Mouse (Mus musculus): ENCODE results near the gene Tfam. TPM values are rescaled to one million over a fixed set of nuclear protein-coding genes. Genes with fewer than 3 reads are reported as not detected.

Gene Tfam
- total and polyA plus RNA-seq, 3 experiments = 45.8 to 113 (median 108) TPM

- Histone ChIP-seq H3K9me3 (replicated peaks; ENCODE audit: low read length) (no peaks in the 10 kb centered on the region), H3K4me1 (ENCODE audit: control insufficient read depth in 1 of 2, insufficient read depth in 2 of 2) (peaks cover 7 to 19% of the 10 kb centered on the region in 2 experiments; a peak in 3 of 4 replicates), H3K36me3 (replicated peaks in 1 of 2; ENCODE audit: control insufficient read depth in 1 of 2, insufficient read depth in 1 of 2, low read length in 1 of 2) (peaks cover 0 to 13% of the 10 kb centered on the region in 2 experiments), H3K27me3 (replicated peaks) (no peaks in the 10 kb centered on the region), H3K9ac (ENCODE audit: insufficient read depth, low read depth) (no peak overlapping the region), H3K4me3 (replicated peaks in 1 of 3; ENCODE audit: low read depth in 2 of 3, low read length in 2 of 3, poor library complexity in 1 of 3) (no peak overlapping the region), H3K79me2 (replicated peaks; ENCODE audit: control insufficient read depth, extremely low read depth, insufficient read depth, poor library complexity, severe bottlenecking) (no peaks in the 10 kb centered on the region), H3K27ac (ENCODE audit: insufficient read depth, low read depth) (no peak overlapping the region), H3K4me2 (ENCODE audit: insufficient read depth, low read depth, poor library complexity, severe bottlenecking) (no peak overlapping the region)
- in situ Hi-C loops (cut with MboI; ENCODE audit: low pct_ligation_motif_present, low pct_unique_long_range_greater_than_20kb, low sequenced_read_pairs) = no loop called here
- no peak for DNase-seq (ENCODE audit: extremely low read depth)
- dilution Hi-C loops (cut with MboI; ENCODE audit: extremely low pct_ligation_motif_present, extremely low pct_unique_long_range_greater_than_20kb, low sequenced_read_pairs) = no loop called here
- TF ChIP-seq BHLHE40 (IDR thresholded peaks at IDR 0.05; ENCODE audit: low read depth, low read length) (peak; percentile 28; the same call in 1 of the 2 replicates), ELF1 (IDR thresholded peaks at IDR 0.05; ENCODE audit: low read depth, low read length) (no peak)
Observed at GRCm38 (mm10) chr10:71252421-71252820, 14.3 kb upstream of the Tfam start.

- in situ Hi-C loops (cut with MboI; ENCODE audit: low pct_ligation_motif_present, low pct_unique_long_range_greater_than_20kb, low sequenced_read_pairs) (no loop called here), dilution Hi-C loops (cut with MboI; ENCODE audit: extremely low pct_ligation_motif_present, extremely low pct_unique_long_range_greater_than_20kb, low sequenced_read_pairs) (no loop called here)
- Histone ChIP-seq H3K4me2 (ENCODE audit: insufficient read depth, low read depth, poor library complexity, severe bottlenecking) (no peak overlapping the region), H3K27ac (ENCODE audit: insufficient read depth, low read depth) (no peak overlapping the region), H3K27me3 (replicated peaks) (no peaks in the 10 kb centered on the region), H3K36me3 (replicated peaks in 1 of 2; ENCODE audit: control insufficient read depth in 1 of 2, insufficient read depth in 1 of 2, low read length in 1 of 2) (peaks cover 0 to 13% of the 10 kb centered on the region in 2 experiments), H3K79me2 (replicated peaks; ENCODE audit: control insufficient read depth, extremely low read depth, insufficient read depth, poor library complexity, severe bottlenecking) (no peaks in the 10 kb centered on the region), H3K4me1 (ENCODE audit: control insufficient read depth in 1 of 2, insufficient read depth in 2 of 2) (peaks cover 7 to 23% of the 10 kb centered on the region in 2 experiments; a peak in 3 of 4 replicates), H3K4me3 (replicated peaks in 1 of 3; ENCODE audit: low read depth in 2 of 3, low read length in 2 of 3, poor library complexity in 1 of 3) (no peak overlapping the region), H3K9me3 (replicated peaks; ENCODE audit: low read length) (no peaks in the 10 kb centered on the region), H3K9ac (ENCODE audit: insufficient read depth, low read depth) (no peak overlapping the region)
- TF ChIP-seq E2F4 (IDR thresholded peaks at IDR 0.05; ENCODE audit: insufficient replicate concordance, low read depth, low read length) = no peak
- no peak for TF ChIP-seq HCFC1 (IDR thresholded peaks at IDR 0.05; ENCODE audit: low read depth, low read length)
- no peak for TF ChIP-seq PAX5 (IDR thresholded peaks at IDR 0.05; ENCODE audit: low read length)
- TF ChIP-seq ZKSCAN1 (IDR thresholded peaks at IDR 0.05; ENCODE audit: borderline replicate concordance, low read depth, low read length) = no peak
- TF ChIP-seq UBTF (IDR thresholded peaks at IDR 0.05; ENCODE audit: low read depth, low read length) = no peak
- no peak for TF ChIP-seq CTCF (conservative IDR thresholded peaks at IDR 0.05 in 1 of 2, IDR thresholded peaks at IDR 0.05 in 1 of 2; ENCODE audit: low read depth in 2 of 2, low read length in 2 of 2)
- no peak for TF ChIP-seq ZMIZ1 (IDR thresholded peaks at IDR 0.05; ENCODE audit: low read depth, low read length)
- no peak for TF ChIP-seq USF2 (conservative IDR thresholded peaks at IDR 0.05; ENCODE audit: low read depth, low read length)
- no peak for TF ChIP-seq NRF1 (IDR thresholded peaks at IDR 0.05; ENCODE audit: low read depth, low read length)
- no peak for TF ChIP-seq BHLHE40 (IDR thresholded peaks at IDR 0.05; ENCODE audit: low read depth, low read length)
- DNase-seq (ENCODE audit: extremely low read depth) = no peak
Observed at GRCm38 (mm10) chr10:71251846-71252245, 13.8 kb upstream of the Tfam start.

- Histone ChIP-seq H3K79me2 (replicated peaks; ENCODE audit: control insufficient read depth, extremely low read depth, insufficient read depth, poor library complexity, severe bottlenecking) (no peaks in the 10 kb centered on the region), H3K9ac (ENCODE audit: insufficient read depth, low read depth) (no peak overlapping the region), H3K4me3 (replicated peaks in 1 of 3; ENCODE audit: low read depth in 2 of 3, low read length in 2 of 3, poor library complexity in 1 of 3) (no peak overlapping the region), H3K27me3 (replicated peaks) (no peaks in the 10 kb centered on the region), H3K4me2 (ENCODE audit: insufficient read depth, low read depth, poor library complexity, severe bottlenecking) (no peak overlapping the region), H3K27ac (ENCODE audit: insufficient read depth, low read depth) (no peak overlapping the region), H3K9me3 (replicated peaks; ENCODE audit: low read length) (no peaks in the 10 kb centered on the region), H3K36me3 (replicated peaks in 1 of 2; ENCODE audit: control insufficient read depth in 1 of 2, insufficient read depth in 1 of 2, low read length in 1 of 2) (peaks cover 0 to 10% of the 10 kb centered on the region in 2 experiments), H3K4me1 (ENCODE audit: control insufficient read depth in 1 of 2, insufficient read depth in 2 of 2) (peaks cover 6 to 23% of the 10 kb centered on the region in 2 experiments)
- in situ Hi-C loops (cut with MboI; ENCODE audit: low pct_ligation_motif_present, low pct_unique_long_range_greater_than_20kb, low sequenced_read_pairs) (no loop called here), dilution Hi-C loops (cut with MboI; ENCODE audit: extremely low pct_ligation_motif_present, extremely low pct_unique_long_range_greater_than_20kb, low sequenced_read_pairs) (no loop called here)
- no peak for DNase-seq (ENCODE audit: extremely low read depth)
- no peak for TF ChIP-seq POLR2A (IDR thresholded peaks at IDR 0.05; ENCODE audit: low read depth, low read length)
- no peak for TF ChIP-seq E2F4 (IDR thresholded peaks at IDR 0.05; ENCODE audit: insufficient replicate concordance, low read depth, low read length)
- no peak for TF ChIP-seq IRF4 (IDR thresholded peaks at IDR 0.05; ENCODE audit: low read depth, low read length)
- TF ChIP-seq ZMIZ1 (IDR thresholded peaks at IDR 0.05; ENCODE audit: low read depth, low read length) = no peak
- TF ChIP-seq TBP (conservative IDR thresholded peaks at IDR 0.05; ENCODE audit: low read depth, low read length) = no peak
Observed at GRCm38 (mm10) chr10:71251256-71251655, 13.2 kb upstream of the Tfam start.
